Mouse (Mus musculus) frontal cortex, adult 2 months (tissue): ENCODE data around the gene Ube2f. TPM values are rescaled to one million over a fixed set of nuclear protein-coding genes. Genes with fewer than 3 reads are reported as not detected.

Experiments
- polyA plus RNA-seq: library from polyadenylated mRNA; depleted of rRNA; stranded (reverse); fragments of >200 nt; gene quantifications from 2 replicates; pipeline ENCODE4 v1.2.3, GENCODE M21; 2012; rRNA removed

The Ube2f gene
- polyA plus RNA-seq, 1 experiment = 60.1 TPM

Other genes starting within 250 kb of the Ube2f start
- gene Rbm44, start 105.2 kb upstream of the Ube2f start, polyA plus RNA-seq = 0.02 and 0.04 TPM in 2 replicates
- 59.0 and 60.6 TPM in 2 replicates for gene Ramp1, start 70.5 kb upstream of the Ube2f start, polyA plus RNA-seq
- 19.6 and 20.0 TPM in 2 replicates for gene Scly, start 48.0 kb downstream of the Ube2f start, polyA plus RNA-seq
- gene Espnl, start 71.8 kb downstream of the Ube2f start, polyA plus RNA-seq = 0.21 and 0.28 TPM in 2 replicates
- gene Klhl30, start 100.7 kb downstream of the Ube2f start, polyA plus RNA-seq = 4.8 and 5.0 TPM in 2 replicates
- gene Erfe, start 116.1 kb downstream of the Ube2f start, polyA plus RNA-seq = 0.72 and 1.4 TPM in 2 replicates
- 92.2 and 97.3 TPM in 2 replicates for gene Ilkap, start 148.5 kb downstream of the Ube2f start, polyA plus RNA-seq
- gene Hes6, start 163.7 kb downstream of the Ube2f start, polyA plus RNA-seq = 20.7 and 25.9 TPM in 2 replicates
- 18.6 and 19.4 TPM in 2 replicates for gene Per2, start 209.0 kb downstream of the Ube2f start, polyA plus RNA-seq
- 19.5 and 20.6 TPM in 2 replicates for gene Traf3ip1, start 244.3 kb downstream of the Ube2f start, polyA plus RNA-seq